Mouse (Mus musculus) lung, adult 2 months (tissue): ENCODE data around the gene Plekha8.

Experiments
- CTCF ChIP-seq: fragments of 200-500 bp; IDR thresholded peaks from 2 replicates; pipeline ENCODE4 v1.5.1; 2011; ENCODE audit warnings: mild to moderate bottlenecking, low read length, control low read depth; ENCODE audit not compliant: insufficient read depth
- POLR2A ChIP-seq: fragments of 200-500 bp; IDR thresholded peaks from 2 replicates; pipeline ENCODE4 v1.6.1; 2011; ENCODE audit warnings: low read depth, mild to moderate bottlenecking, control low read depth, low read length, borderline replicate concordance; ENCODE audit errors: extremely low read depth

- TF ChIP-seq CTCF: no peak
- peak; percentile 43; the same call in 1 of the 2 replicates for TF ChIP-seq POLR2A
These were observed 86.2 kb downstream of the Plekha8 start, which contains the start of gene Mturn for GRCm38 (mm10) chr6:54680891-54681745.
